Mouse (Mus musculus) leukemia stem cell, adult 10-12 weeks (primary cell): ENCODE measurements around the gene Tefm. TPM values are rescaled to one million over a fixed set of nuclear protein-coding genes. Genes with fewer than 3 reads are reported as not detected.

Experiments used
- polyA plus RNA-seq: library from polyadenylated mRNA; stranded (reverse); fragments of >175 nt; gene quantifications from 2 replicates; pipeline ENCODE4 v1.2.3, GENCODE M21; 2012; ENCODE audit warnings: low replicate concordance

The Tefm gene
- polyA plus RNA-seq = 0.36 and 1.2 TPM in 2 replicates

GRCm38 (mm10) chr11:80141825-80142521 lies at the start of gene Tefm:
Gene Tefm, minus strand, starts transcription at chr11:80142175.

GRCm38 (mm10) chr11:80183705-80184255 lies 41.8 kb upstream of the Tefm start, which contains the start of gene Rnf135:
Gene Rnf135, plus strand, starts transcription at chr11:80183851.

GRCm38 (mm10) chr11:80153857-80154495 lies 12.0 kb upstream of the Tefm start, which contains the start of gene Adap2:
Gene Adap2, plus strand, starts transcription at chr11:80154105.

GRCm38 (mm10) chr11:80088917-80089816 lies 52.8 kb downstream of the Tefm start, which contains the start of gene Atad5:
Gene Atad5, plus strand, starts transcription at chr11:80089400.

Other genes starting within 250 kb of the Tefm start
- 0.51 and 2.9 TPM in 2 replicates for gene Utp6, start 179.8 kb downstream of the Tefm start, polyA plus RNA-seq
- 19.1 and 29.3 TPM in 2 replicates for gene Suz12, start 149.1 kb downstream of the Tefm start, polyA plus RNA-seq
- gene Crlf3, start 61.2 kb downstream of the Tefm start, polyA plus RNA-seq = 16.5 and 28.3 TPM in 2 replicates
- gene Atad5, start 52.8 kb downstream of the Tefm start, polyA plus RNA-seq = 3.2 and 6.1 TPM in 2 replicates
- 2.0 and 10.2 TPM in 2 replicates for gene Adap2, start 11.9 kb upstream of the Tefm start, polyA plus RNA-seq
- 7.4 and 8.0 TPM in 2 replicates for gene Rnf135, start 41.7 kb upstream of the Tefm start, polyA plus RNA-seq
- gene Rhot1, start 66.8 kb upstream of the Tefm start, polyA plus RNA-seq = 3.9 and 7.3 TPM in 2 replicates
- 0.09 and 0.16 TPM in 2 replicates for gene Rhbdl3, start 158.7 kb upstream of the Tefm start, polyA plus RNA-seq
- gene 5730455P16Rik, start 235.9 kb upstream of the Tefm start, polyA plus RNA-seq = 4.3 and 8.4 TPM in 2 replicates
- gene Zfp207, start 241.1 kb upstream of the Tefm start, polyA plus RNA-seq = 12.9 and 116 TPM in 2 replicates